Mouse (Mus musculus) kidney, postnatal 14 days (tissue): ENCODE measurements around the gene Cpvl.

Experiments
- DNase-seq: peaks from one replicate; pipeline ENCODE4 v3.0.0; 2022; ENCODE audit warnings: mixed read lengths

The Cpvl gene

DNA sequence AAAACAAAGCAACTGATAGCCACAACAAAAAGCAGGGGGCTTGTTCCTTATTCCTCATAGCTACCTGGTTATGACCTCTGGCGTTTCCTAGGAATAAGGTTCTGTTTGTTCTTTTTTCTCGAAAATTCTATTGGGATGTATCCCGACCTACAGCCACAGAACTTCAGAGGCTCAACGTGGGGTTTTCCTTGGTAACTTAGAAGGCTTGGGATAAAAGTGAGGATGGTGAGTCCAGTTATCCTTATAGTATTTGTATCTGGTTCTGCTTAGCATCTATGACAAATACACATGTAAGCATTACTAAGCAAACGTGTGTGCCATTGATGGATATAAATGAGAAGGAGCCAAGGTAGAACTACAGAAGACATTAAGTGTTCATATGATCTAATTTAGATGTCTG lies at the start of gene Cpvl:
Gene Cpvl (minus strand): TSS at position 101 of the 400 bp plus-strand sequence.
- DNase-seq: no peak

DNA sequence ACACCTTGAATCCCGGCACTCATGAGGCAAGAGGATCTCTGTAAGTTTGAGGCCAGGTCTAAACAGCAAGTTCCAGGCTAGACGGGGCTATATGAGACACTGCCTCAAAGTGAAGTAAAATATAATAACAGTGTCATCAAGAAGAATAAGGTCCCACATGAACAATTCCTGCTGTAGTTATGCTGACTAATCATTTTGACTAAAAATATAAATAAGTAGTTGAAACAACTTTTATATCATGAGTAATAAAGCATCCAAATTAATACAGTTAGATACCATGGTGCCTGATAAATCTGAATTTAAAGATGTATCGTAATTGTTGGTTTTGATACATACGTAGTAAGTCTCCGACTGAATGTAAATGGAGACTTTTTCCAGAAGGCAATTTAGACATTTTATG lies 45.4 kb upstream of the Cpvl start:
- no peak for DNase-seq

DNA sequence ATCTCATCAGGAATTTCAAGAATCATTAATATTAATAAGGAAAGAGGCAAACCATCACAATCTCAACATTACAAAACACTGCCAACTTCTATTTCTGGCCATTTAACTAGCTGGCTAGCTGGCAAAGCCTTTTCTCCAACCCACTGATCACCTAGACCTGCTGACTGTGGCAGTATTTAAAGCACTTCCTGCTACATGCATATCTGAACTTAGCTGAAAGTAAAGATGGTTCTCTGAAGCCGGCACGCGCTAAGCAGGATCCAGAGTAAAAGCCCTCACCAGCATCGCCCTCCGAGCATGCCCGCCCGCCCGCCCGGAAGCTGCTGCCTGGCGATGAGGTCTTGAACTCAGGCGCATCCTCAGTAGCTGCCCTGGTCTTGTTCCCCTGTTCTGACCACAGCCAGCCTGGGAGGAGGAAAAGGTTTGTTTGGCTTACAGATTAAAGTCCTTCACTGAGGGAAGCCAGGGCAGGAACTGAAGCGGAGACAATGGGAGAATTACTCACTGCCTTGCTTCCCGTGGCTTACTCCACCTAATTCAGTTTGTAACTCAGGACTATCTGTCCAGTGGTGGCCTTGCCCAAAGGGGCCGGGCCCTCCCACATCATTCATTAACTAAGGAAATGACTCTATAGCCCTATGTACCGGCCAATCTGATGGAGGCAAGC lies 42.8 kb upstream of the Cpvl start:
- peak; percentile 77 for DNase-seq

DNA sequence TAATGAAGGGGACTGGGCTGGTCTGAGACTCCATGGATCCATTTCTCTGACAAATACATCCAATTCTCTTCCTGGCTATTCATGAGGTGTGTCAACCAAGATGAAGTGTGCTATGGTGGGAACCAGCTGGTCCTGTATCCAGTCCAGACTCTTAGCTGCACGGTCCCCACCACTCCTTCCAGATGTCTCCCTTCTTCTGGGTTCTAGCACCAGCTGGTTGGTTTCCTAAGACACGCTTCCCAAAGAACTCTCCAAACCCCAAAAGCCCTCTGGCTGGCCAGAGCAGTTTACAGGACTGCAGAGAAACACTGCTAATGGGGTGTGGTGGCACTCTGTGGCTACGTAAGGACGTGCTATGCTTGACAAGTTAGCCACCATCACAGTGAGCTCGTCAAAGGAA lies 40.4 kb upstream of the Cpvl start:
- no peak for DNase-seq

DNA sequence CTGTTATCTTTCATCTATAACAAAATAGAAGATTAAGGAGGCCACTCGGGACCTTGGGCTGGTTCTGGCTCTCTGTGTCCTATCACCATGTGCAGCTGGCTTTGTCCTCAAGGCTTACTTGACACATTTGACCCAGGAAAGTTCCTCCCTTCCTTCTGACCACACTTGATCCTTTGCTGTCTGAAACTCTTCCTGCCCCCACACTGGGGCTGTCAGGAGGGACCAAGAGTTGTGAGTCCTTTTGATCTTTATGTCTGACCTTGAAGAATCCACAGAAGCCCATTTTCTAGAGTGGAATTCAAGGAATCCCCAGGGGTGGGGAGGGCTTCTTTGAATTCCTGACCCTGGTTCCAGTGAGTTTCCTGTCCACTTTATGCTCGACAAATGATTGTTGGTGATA lies 39.6 kb upstream of the Cpvl start:
- peak; percentile 59 for DNase-seq

DNA sequence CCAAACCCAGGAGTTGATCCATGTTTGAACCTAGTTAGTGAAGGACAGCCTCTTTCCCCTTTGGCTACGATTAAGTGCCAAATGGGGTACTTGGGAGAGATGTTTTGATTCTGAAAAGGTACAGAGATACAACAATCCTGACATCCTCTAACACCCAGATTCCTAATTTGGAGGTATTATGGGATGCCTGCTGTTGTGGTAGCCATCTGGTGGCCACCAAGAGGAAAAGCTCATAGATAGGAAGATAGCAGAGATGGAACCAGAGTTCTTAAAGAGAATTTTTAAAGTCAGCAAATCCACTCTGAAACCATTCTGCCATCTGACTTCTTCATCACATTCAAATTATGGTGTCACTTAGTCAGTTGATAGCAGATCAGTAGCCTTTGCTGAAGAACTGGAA lies 33.7 kb upstream of the Cpvl start:
- DNase-seq: no peak

DNA sequence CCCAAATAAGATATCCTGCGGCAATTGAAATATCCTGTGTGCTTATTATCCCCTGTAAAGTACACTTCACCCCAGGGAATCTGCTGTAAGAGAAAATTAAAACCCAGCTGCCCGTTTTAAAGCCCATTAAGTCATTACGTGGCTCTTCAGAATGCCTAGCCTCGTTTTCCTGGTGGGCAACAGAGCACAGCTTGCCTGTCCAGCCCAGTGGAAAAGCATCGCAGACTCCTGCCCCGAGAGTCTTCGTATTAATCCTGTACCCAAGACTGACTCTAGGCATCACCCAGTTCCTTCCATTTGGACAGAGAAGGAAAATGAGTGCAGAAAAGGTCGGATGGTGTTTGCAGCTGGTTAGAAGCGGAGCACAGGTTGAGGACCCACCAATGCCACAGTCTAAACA lies 31.9 kb upstream of the Cpvl start:
- DNase-seq: no peak

DNA sequence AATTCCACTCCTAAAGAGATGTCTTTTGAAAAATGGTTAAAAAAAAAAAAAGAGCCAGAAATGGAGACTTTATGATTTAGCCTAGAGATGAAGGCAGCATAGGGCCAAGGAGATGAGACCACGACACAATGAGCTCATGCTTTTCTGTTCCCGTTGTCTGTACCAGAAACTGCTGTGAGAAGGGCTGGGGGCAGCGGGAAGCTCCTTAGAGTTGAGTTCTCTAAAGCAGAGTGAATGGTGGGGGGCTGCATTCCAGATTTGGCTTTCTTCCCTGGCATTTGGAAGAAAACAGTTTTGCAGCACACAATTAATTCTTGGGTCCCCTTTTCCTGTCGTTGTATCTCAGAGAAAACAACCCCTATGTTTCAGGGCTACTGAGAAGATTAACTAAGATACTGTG lies 30.8 kb upstream of the Cpvl start:
- DNase-seq: no peak

DNA sequence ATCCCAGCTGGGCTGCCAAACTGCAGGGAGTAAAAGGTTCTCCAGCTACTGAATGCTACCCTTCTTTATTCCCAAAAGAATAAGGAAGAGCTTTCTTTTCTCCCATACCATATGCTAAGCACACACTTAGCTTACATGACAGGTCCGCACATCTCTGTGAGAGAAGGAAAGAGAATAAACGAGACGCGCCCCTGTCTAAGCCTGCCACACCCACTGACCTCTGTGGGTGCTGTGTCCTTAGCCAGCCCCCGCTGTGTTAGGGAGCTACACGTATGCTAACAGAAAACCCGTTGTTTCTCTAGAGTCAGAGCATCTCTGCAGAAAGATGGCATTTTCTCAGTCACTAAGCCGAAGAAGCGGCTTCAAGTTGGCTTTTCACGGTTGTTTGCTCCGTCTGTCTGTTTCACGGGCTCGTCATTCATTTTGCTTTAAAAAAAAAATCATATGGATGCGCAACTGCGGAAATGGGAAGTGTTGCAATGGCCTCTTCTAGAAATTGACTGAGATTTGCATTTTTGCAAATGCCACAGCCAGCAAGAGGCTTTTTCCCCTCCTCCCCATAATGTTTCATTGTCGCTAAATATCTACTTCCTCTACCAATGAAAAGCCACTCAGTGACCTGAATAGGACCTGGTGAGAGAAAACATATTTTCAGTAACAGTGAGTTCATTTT lies 30.1 kb upstream of the Cpvl start:
- DNase-seq: no peak

DNA sequence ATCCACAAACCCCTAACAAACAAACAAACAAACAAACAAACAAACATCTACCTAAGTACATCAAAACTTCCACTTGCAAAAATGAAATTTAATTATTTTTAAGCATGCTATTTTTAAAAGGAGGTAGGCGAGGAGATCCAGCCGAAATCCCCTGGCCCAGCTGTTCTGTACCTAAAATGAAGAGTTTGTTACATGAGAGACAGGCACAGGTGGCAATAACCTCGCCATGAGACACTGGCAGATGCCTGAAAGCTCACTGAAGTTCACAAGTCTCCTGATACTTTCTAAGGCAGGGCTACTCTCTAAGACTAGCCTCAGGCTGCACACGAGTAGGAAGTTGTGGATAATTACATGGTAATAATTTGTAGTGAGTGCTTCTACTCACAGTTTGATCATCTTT lies 26.8 kb upstream of the Cpvl start:
- no peak for DNase-seq

DNA sequence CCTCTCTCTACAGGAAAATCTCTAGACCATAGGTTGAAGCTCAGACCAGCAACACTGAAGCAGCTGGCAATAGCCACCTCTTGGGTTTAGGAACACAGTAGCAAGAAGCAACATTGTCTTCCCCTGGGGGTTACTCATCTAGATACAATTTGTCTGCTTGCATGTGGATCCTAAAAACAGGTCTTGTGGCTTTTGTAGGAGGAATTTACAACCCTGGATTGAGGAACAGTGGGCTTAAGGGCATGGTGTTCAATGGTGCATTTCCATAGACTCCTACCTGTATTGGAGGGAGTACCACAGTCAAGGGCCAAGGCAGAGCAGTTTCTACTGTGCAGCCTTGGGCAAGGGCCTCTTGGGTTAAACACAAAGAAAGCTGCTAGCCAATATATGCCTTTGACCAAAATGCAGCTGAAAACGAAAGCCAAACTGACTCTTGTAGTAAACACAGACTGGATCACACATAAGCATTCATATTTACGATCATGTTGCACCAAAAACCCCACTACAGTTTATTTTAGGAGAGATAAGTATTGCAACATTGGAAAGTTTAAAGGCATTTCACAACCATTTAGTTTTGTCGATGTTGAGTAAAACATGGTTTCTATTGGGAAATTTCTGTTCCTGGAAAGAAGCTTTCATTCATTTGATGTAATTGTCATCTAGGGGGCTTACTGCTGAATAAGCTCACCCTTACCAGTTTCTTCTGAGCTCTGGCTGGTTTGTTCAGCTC lies 17.9 kb upstream of the Cpvl start:
- DNase-seq: no peak

DNA sequence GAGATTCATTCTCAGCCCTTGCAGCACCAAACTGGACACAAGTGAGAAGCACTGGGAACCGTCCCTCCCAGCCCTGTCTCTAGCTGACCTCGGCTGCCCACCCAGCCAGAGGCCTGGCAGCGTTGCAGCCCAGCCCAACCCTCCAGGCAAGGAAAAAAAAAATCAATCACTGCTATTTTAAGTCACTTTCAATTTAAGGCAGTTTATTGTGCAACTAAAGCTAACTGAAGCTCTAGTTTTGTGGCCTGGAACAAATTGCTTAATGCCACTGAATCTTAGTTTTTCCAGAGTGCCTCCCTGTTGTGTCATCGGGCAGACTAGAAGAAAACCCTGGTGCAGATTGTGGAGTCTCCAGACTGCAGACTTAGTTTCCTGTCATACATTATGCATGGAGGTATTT lies 17.0 kb upstream of the Cpvl start:
- DNase-seq: peak; percentile 10

DNA sequence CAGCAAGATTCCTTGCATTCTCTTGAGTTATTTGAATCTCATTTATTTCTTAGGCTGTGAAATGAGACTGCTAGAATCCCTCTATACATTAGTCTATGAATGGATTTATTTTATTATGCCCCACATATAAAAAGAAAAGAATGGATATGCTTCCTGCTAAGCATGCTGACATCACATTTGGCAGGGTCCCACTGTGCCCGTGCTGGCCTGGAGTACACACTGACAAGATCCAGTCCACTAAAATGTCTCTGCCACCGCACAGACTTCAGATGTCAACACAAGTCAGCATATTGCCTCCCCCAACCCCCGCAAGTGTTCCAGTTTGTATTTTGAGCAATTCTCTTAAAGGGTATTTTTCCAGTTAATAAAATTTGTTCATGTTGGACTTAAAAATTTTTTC lies 13.9 kb upstream of the Cpvl start:
- DNase-seq: no peak

DNA sequence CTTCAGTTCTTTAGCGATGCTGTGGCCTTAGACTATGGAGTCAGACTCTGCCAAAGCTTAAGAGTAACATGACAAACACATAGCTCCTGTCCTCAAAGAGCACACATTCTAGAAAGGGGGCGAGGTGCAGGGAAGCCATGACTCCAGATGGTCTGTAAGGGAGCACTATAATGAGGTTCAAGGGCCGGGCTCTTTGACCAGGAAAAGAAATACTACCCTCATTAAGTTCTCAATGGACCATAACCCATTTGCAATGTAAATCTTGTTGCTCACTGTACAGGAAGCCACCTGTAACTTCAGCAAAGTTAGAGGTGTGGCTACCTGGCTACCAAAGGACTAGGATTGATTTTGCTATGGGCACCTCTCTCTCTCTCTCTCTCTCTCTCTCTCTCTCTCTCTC lies 8.8 kb upstream of the Cpvl start:
- DNase-seq: peak; percentile 14

DNA sequence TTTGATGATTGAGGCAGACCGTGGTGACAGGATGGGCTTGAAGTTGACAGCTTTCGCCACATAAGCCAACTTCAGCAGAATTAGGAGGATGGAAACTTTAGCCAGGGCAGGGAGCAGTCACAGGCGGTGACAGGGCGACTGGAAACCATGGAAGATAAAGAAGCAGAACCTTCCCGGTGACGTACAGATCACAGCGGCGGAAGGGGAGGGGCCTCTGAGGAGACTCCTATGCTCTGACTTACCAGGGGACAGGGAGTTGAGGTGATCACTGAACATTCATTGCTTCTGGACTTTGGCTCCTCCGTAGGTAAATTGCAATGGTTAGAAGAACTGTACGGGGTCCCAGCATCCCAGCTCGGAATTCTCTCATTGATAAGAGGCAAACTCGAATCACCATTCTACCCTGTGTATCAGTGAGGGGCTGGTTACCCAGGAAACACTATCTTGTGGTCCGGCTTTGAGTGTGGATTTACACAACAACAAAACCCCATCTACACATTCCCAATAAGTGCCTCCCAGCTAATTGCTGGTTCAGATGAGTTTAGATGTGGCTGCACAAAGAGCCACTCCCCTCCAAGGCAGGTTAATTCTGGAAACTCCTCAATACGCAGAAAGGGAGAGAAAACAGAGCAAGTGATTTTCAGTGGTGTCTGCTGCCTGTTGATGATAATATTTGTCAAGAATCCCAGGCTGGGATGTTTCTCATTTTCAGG lies 8.0 kb upstream of the Cpvl start:
- no peak for DNase-seq

DNA sequence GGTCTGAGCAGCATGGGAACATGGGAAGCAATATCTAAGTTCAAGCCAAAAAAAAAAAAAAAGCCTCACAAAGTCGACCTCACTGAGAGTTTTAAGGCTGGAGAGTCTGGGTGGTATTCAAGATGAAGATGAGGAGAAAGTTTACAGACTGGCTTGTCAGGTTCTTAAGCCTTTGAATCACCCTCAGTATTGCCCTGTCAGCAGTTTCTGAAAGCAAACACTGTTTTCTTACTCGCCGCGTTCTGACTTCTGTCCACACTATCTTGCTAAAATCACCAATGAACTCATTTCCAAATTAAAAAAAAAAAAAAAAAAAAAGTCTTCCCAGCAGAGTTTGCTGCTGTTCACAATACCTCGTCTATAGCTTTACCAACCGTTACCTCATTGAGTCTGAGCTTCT lies 5.3 kb upstream of the Cpvl start:
- DNase-seq: no peak

DNA sequence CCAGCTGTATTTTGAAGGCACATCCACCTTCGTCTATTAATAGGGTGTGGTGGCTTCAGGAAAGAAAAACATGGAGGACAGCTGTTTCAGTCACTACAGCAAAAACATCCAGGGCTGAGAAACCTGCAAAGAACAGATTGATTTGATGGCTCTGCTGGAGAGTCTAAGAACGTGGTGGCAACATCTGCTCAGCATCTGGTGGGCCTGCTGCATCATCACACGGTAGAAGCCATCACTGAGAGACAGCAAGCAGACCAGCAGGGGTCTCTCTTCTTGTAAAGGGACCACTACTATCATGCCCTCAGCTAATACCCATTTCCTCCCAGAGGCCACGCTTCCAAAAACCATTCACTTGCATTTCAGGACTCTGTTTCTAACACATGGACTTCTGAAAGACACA lies 4.1 kb upstream of the Cpvl start:
- no peak for DNase-seq

DNA sequence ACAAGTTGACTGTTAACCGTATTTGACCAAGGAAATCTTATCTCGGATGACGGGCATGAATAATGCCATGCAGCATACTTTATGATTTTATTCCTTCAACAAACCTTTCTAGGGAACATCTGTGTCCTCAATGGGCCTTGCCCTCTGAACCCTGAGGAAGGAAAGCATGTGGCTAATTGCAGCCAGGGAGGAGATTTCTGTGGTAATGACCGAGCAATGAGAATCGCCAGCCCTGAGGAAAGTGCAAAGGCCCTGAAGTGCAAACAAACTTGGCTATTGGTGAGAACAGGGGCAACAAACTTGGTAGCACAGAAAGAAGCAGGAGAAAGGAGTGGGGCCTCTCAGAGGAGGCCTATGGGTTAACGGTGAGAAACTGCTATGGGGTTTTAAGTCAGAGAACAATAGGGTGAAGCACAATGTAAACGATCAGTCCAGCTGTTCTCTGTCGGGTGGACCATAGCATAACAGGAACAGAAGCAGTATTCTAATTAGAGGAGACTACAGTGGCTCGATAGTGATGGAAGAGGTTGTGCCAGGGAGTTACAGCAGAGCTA lies 3.7 kb upstream of the Cpvl start:
- no peak for DNase-seq

DNA sequence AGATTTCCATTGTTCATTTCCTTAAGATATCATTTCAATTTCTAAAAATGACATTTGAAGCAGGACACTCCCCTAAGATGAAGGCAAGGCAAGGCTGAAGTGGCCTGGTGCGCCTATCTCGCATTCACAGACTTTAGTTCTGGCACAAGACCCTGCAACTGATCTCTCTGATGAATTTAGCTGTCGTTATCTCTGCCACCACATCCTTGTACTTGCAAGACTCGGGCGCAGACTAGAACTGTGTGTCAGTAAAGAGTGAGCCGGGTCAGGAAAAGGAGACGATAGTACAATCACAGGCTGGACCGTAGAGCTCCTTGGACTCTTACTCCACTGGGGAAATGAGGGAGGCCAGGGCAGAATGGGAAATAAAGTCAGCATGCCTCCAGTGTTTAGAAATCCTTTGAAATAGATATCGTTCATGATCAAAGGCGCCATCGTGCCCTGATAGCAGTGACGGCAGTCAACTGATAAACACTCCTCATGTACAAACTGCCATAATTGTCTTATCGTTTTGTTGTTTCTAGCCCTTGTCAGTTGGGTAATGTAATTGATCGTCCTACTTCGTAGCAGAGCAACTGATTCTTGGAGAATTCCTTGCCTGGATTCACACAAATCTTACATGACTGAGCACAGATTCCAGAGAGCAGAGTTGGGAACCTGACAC lies 2.5 kb upstream of the Cpvl start:
- DNase-seq: no peak

DNA sequence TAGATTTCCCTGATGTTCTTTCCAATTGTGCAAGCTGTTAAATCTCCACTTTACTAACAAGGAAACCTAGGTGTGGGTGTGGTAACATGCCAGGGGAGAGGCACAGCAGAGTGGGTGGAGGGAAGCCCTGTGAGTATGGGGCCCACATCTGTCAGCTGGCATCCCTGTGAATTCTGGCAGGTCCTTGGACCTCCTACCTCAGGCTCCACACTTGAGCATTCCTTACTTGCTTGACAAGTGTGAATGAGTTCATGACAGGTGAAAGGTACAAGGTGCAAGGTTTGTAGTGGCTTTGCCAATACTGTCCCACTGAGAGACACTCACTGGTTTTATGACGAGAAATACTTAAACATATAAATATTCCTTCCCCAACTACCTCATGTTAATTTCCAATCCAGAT lies 4.4 kb downstream of the Cpvl start:
- DNase-seq: no peak

DNA sequence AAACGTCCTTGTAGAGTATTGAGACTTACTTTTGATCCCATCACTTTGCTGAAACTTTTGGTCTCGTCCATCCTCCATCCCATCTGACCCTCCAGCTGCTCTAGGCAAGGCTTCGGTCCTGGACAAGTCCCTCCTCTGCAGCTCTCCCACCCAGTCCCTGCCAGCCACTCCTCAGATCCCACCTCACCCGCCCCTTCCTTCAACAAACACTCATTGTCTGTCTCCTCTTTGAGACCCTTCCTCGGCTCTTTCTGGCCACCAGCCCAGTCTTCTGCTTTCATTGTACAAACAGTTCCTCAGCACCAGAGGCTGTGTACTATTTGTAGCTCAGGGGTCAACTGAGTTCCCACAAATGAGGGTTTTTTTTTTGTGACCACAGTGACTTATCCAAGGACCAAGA lies 5.0 kb downstream of the Cpvl start:
- peak; percentile 51 for DNase-seq

DNA sequence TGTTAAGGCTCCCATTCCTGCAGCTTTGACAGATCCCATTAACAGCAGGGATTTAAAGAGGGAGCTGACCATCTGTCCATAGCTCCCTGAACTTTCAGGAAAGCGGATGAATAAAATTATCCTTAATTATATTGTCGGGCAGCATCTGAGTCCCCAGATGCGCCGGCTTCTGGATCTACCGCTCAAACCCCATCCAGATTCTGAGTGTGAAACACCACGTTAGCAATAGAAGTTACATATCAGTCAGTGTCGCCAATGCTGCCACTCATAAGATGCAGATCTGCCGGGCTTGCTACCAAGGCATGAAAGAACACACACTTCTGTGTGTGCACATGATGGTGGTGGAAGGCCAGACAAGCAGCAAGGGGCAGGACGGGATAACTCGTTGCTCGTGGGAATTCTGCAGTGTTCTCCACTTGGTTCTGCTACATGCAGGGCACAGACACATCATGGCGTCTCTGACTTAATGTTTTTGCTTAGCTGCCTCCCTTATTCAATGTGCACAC lies 6.2 kb downstream of the Cpvl start:
- no peak for DNase-seq

DNA sequence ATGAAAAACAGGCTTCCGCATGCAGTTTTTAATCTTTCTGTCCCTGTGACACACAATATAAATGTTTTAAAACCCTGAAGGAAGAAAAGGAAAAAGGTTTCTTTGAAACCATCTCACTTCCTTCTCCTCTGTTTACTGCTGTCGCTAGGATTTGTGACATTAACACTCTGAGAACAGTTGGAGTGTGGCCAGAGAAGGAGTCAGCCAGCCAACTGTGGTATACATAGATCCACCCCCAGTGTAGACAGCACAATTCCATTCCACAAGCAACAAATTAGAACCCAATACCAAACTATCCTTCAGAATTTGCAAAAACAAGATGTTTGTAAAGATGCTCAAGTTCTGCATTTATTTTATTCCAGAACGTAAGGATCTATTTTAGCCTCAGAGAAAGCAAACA lies 6.7 kb downstream of the Cpvl start:
- DNase-seq: peak; percentile 37
